ENCODE assay signal across 9 mouse cellular contexts in the genomic region with DNA sequence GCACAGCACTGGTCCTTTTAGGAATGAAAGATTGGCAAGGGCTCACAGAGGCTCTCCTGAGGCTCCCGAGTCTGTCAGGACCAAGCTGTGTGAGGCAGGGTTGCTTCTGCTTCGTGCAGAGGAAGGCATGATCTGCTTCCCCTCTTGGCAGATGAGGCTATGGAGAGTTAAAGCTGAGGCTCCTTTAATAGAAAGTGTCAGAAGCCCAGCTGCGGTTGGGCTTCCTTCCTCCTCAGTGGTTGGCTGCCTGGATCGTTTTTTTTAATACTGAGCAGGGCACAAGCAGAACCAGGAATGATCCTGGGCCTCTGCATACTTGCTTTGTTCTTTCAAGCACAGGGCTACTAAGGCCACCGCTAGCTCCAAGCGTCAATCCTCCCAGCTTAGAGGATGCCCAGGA. TPM values are rescaled to one million over a fixed set of nuclear protein-coding genes. Genes with fewer than 3 reads are reported as not detected.
DNase-seq lines count a peak whose midpoint lies in the region; ATAC-seq and TF ChIP-seq lines count a peak whose summit lies in the region.
"Had no signal": no experiment of that assay in that cellular context is flagged by ENCODE, and none has a peak within 500 bp of the region (broad histone marks: within the 10 kb centered on the region; RNA-seq: fewer than 3 reads in every experiment).

No protein-coding gene starts in this region.

- peak; percentile 31 for ATAC-seq in liver, postnatal 0 days
- no peak for ATAC-seq in stomach, embryonic 15.5 days (ENCODE audit: insufficient read depth, low FRiP score, low read depth)

- peak overlapping the region; percentile 29; the same call in 1 of the 2 replicates for H3K4me2 ChIP-seq in liver, postnatal 0 days (ENCODE audit: low read depth, low read length)
- H3K4me2 ChIP-seq in stomach, embryonic 15.5 days, result no peak overlapping the region
- H3K4me2 ChIP-seq: neural tube, embryonic 12.5 days had no signal

- intact Hi-C loops in gastrocnemius, postnatal 36 days (cut with DNase I), result no loop called here

- H3K27me3 ChIP-seq in liver, postnatal 0 days (ENCODE audit: insufficient read depth, low read length), result no peaks in the 10 kb centered on the region
- no peaks in the 10 kb centered on the region for H3K27me3 ChIP-seq in stomach, embryonic 15.5 days (replicated peaks)
- H3K27me3 ChIP-seq: neural tube, embryonic 12.5 days had no signal

- no peaks in the 10 kb centered on the region; the same call in 1 of the 2 replicates for H3K36me3 ChIP-seq in liver, postnatal 0 days (replicated peaks; ENCODE audit: insufficient read depth, low read length)
- H3K36me3 ChIP-seq in stomach, embryonic 15.5 days, result no peaks in the 10 kb centered on the region

- TF ChIP-seq EP300 in liver, postnatal 0 days (IDR thresholded peaks at IDR 0.05; ENCODE audit: low read depth), result no peak

- no peaks in the 10 kb centered on the region for H3K9me3 ChIP-seq in liver, postnatal 0 days (ENCODE audit: low read length)
- no peaks in the 10 kb centered on the region for H3K9me3 ChIP-seq in stomach, embryonic 15.5 days
- H3K9me3 ChIP-seq: neural tube, embryonic 12.5 days had no signal

- no peak overlapping the region for H3K9ac ChIP-seq in liver, postnatal 0 days (replicated peaks)
- no peak overlapping the region for H3K9ac ChIP-seq in stomach, embryonic 15.5 days
- H3K9ac ChIP-seq: neural tube, embryonic 12.5 days had no signal

- H3K4me1 ChIP-seq in liver, postnatal 0 days (ENCODE audit: insufficient read depth), result peaks cover 9% of the 10 kb centered on the region
- peaks cover 5% of the 10 kb centered on the region; the same call in 1 of the 2 replicates for H3K4me1 ChIP-seq in stomach, embryonic 15.5 days

- no peak overlapping the region for H3K4me3 ChIP-seq in liver, postnatal 0 days (ENCODE audit: low read depth, low read length)
- H3K4me3 ChIP-seq in stomach, embryonic 15.5 days (replicated peaks), result no peak overlapping the region
- H3K4me3 ChIP-seq: neural tube, embryonic 12.5 days had no signal

- peak; percentile 23 for DNase-seq in gastrocnemius, postnatal 25 days
- DNase-seq in gastrocnemius, postnatal 36 days, result no peak
- peak; percentile 64 to 66 for DNase-seq in spleen, postnatal 36 days (ENCODE audit: low spot score in 2 of 2)
- DNase-seq in spleen, postnatal 14 days (ENCODE audit: low spot score in 2 of 2), result no peak
- DNase-seq in liver, postnatal 0 days, result no peak
- DNase-seq in adrenal gland, postnatal 36 days, result no peak
- no peak for DNase-seq in cerebellum, adult 8-10 months

- 24% methylated on average over 6 of the region's 6 CpGs for WGBS in liver, postnatal 0 days (ENCODE audit: insufficient replicate concordance)
- 45% methylated on average over 6 of the region's 6 CpGs for whole genome bisulfite sequencing in stomach, embryonic 15.5 days

- no peak for TF ChIP-seq CTCF in liver, postnatal 0 days (IDR thresholded peaks at IDR 0.05; ENCODE audit: low read depth)

- peak overlapping the region; percentile 67 for H3K27ac ChIP-seq in liver, postnatal 0 days (ENCODE audit: low read depth)
- H3K27ac ChIP-seq in stomach, embryonic 15.5 days, result 0 out of 2 replicates have a peak overlapping the region, but pooled peaks have one; percentile 51
- H3K27ac ChIP-seq: neural tube, embryonic 12.5 days had no signal

RNA-seq across cellular contexts. Expression of gene Phxr2, which starts 4.5 kb away (rescaled TPM):
- total RNA-seq in gastrocnemius, postnatal 25 days (2021), result not detected
- not detected for total RNA-seq in gastrocnemius, postnatal 36 days (2021)
- not detected in 2 replicates for polyA plus RNA-seq in liver, postnatal 0 days (2015; fragmentation: Nextera tagmentation; extraction: Ambion mirVana)
- not detected in 2 replicates for polyA plus RNA-seq in stomach, embryonic 15.5 days (2015; fragmentation: Nextera tagmentation; extraction: Ambion mirVana)
- not detected for total RNA-seq in adrenal gland, postnatal 36 days (2021)

RNA-seq across cellular contexts. Expression of gene Galnt4, which starts 22.7 kb away (rescaled TPM):
- total RNA-seq in gastrocnemius, postnatal 25 days (2021), result 1 to 10 TPM; 1.5 to 1.9 TPM
- 1 to 10 TPM; 1.2 to 1.5 TPM for total RNA-seq in gastrocnemius, postnatal 36 days (2021)
- 2.2 and 2.6 TPM in 2 replicates for polyA plus RNA-seq in liver, postnatal 0 days (2015; fragmentation: Nextera tagmentation; extraction: Ambion mirVana)
- 26.2 and 30.0 TPM in 2 replicates for polyA plus RNA-seq in stomach, embryonic 15.5 days (2015; fragmentation: Nextera tagmentation; extraction: Ambion mirVana)
- total RNA-seq in adrenal gland, postnatal 36 days (2021), result 1 to 10 TPM; 6.0 to 7.1 TPM

RNA-seq across cellular contexts. Expression of gene Poc1b, which starts 23.8 kb away (rescaled TPM):
- total RNA-seq in gastrocnemius, postnatal 25 days (2021), result 1 to 10 TPM; 3.5 to 4.0 TPM
- 1 to 10 TPM; 3.7 to 3.8 TPM for total RNA-seq in gastrocnemius, postnatal 36 days (2021)
- polyA plus RNA-seq in liver, postnatal 0 days (2015; fragmentation: Nextera tagmentation; extraction: Ambion mirVana), result 3.9 TPM in 2 replicates
- polyA plus RNA-seq in stomach, embryonic 15.5 days (2015; fragmentation: Nextera tagmentation; extraction: Ambion mirVana), result 17.7 and 21.6 TPM in 2 replicates
- total RNA-seq in adrenal gland, postnatal 36 days (2021), result 10 to 100 TPM; 15.3 to 15.7 TPM

Comparison
In these comparisons a context has a peak if more than half of its experiments do, and no peak if none do; other contexts are left out.
1. DNase-seq: peak in gastrocnemius, postnatal 25 days (single experiment) and spleen, postnatal 36 days (2 of 2); none in gastrocnemius, postnatal 36 days (0 of 2), spleen, postnatal 14 days (0 of 2), liver, postnatal 0 days (single experiment), adrenal gland, postnatal 36 days (0 of 2) and cerebellum, adult 8-10 months (single experiment).